Mouse (Mus musculus) ES-E14 (cell line): Measurements from ENCODE around the gene Nrxn3.

Source experiments
- CHD2 ChIP-seq: IDR thresholded peaks from 2 replicates; pipeline ENCODE4 v1.6.1; 2014; ENCODE audit warnings: mild to moderate bottlenecking, low read depth, low read length, inconsistent platforms
- HCFC1 ChIP-seq: IDR thresholded peaks from 2 replicates; pipeline ENCODE4 v1.6.1; 2012; ENCODE audit warnings: low read length, inconsistent platforms, borderline replicate concordance; ENCODE audit not compliant: insufficient read depth
- MAFK ChIP-seq: IDR thresholded peaks from 2 replicates; pipeline ENCODE4 v1.6.1; 2014; ENCODE audit warnings: mild to moderate bottlenecking, low read depth, low read length, inconsistent platforms; ENCODE audit not compliant: insufficient read depth
- ZC3H11A ChIP-seq: IDR thresholded peaks from 2 replicates; pipeline ENCODE4 v1.6.1; 2012; ENCODE audit warnings: low read depth, mild to moderate bottlenecking, inconsistent platforms, low read length, borderline replicate concordance

- TF ChIP-seq HCFC1 (no peak), CHD2 (no peak), ZC3H11A (no peak), MAFK (no peak)
Measured at GRCm38 (mm10) chr12:88983688-88984330, 261.1 kb downstream of the Nrxn3 start.
